Mouse (Mus musculus) CH12.LX (cell line): ENCODE results near the gene Gm10197.

Experiments
- CHD1 ChIP-seq: IDR thresholded peaks from 2 replicates; pipeline ENCODE4 v1.6.1; 2012; ENCODE audit warnings: low read depth, low read length, improper control_type of control experiment, inconsistent platforms
- CHD2 ChIP-seq: IDR thresholded peaks from 2 replicates; pipeline ENCODE4 v1.6.1; 2011; ENCODE audit warnings: low read length, improper control_type of control experiment
- CTCF ChIP-seq, 2 experiments: IDR thresholded peaks in 1 of 2; conservative IDR thresholded peaks in 1 of 2; 2 replicates each; pipeline ENCODE4 v1.5.1; 2011 to 2012; ENCODE audit warnings: low read depth in 2 of 2, low read length in 2 of 2, improper control_type of control experiment in 1 of 2, inconsistent platforms in 1 of 2, mild to moderate bottlenecking in 1 of 2, moderate library complexity in 1 of 2
- KAT2A ChIP-seq: IDR thresholded peaks from 2 replicates; pipeline ENCODE4 v1.6.1; 2012; ENCODE audit warnings: low read length, improper control_type of control experiment, inconsistent platforms; ENCODE audit not compliant: insufficient replicate concordance
- MAFK ChIP-seq: IDR thresholded peaks from 2 replicates; pipeline ENCODE4 v1.6.1; 2011; ENCODE audit warnings: low read length, improper control_type of control experiment; ENCODE audit not compliant: insufficient replicate concordance
- MAX ChIP-seq: IDR thresholded peaks from 2 replicates; pipeline ENCODE4 v1.6.1; 2011; ENCODE audit warnings: low read length, improper control_type of control experiment
- NELFE ChIP-seq: IDR thresholded peaks from 2 replicates; pipeline ENCODE4 v1.6.1; 2011; ENCODE audit warnings: low read depth, low read length, improper control_type of control experiment
- POLR2A ChIP-seq: IDR thresholded peaks from 2 replicates; pipeline ENCODE4 v1.6.1; 2011; ENCODE audit warnings: low read depth, mild to moderate bottlenecking, improper control_type of control experiment, low read length
- SMC3 ChIP-seq: IDR thresholded peaks from 2 replicates; pipeline ENCODE4 v1.6.1; 2011; ENCODE audit warnings: low read depth, low read length, improper control_type of control experiment
- TCF12 ChIP-seq: IDR thresholded peaks from 2 replicates; pipeline ENCODE4 v1.6.1; 2014; ENCODE audit warnings: low read depth, mild to moderate bottlenecking, inconsistent platforms, low read length, improper control_type of control experiment
- ZC3H11A ChIP-seq: IDR thresholded peaks from 2 replicates; pipeline ENCODE4 v1.6.1; 2012; ENCODE audit warnings: low read depth, mild to moderate bottlenecking, inconsistent platforms, low read length, improper control_type of control experiment
- ZKSCAN1 ChIP-seq: IDR thresholded peaks from 2 replicates; pipeline ENCODE4 v1.6.1; 2012; ENCODE audit warnings: low read depth, inconsistent platforms, low read length, improper control_type of control experiment, borderline replicate concordance
- ZMIZ1 ChIP-seq: IDR thresholded peaks from 2 replicates; pipeline ENCODE4 v1.6.1; 2012; ENCODE audit warnings: low read depth, mild to moderate bottlenecking, inconsistent platforms, low read length, improper control_type of control experiment

DNA sequence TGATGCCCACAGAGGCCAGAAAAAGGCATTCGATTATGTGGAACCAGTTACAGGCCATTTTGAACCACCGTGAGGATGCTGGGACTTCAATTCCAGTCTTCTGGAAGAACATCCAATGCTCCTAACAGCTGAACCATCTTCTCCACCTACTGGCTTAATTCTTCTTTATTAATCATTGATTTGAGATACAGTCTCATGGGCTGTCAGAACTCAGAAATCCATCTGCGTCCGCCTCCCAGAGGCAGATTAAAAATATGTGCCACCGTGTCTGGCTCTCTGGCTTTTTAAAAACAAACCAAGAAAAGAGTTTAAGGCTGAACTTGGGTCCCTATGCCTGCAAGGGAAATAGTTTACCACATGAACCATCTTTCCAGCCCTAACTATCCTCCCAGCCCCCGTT, 3.7 kb upstream of the Gm10197 start:
- TF ChIP-seq MAFK (no peak), SMC3 (no peak), POLR2A (no peak), CTCF (conservative IDR thresholded peaks at IDR 0.05 in 1 of 2, IDR thresholded peaks at IDR 0.05 in 1 of 2; ENCODE audit: low read depth in 2 of 2, low read length in 2 of 2) (no peak), MAX (no peak), ZC3H11A (no peak), ZKSCAN1 (no peak), CHD1 (no peak), TCF12 (no peak), ZMIZ1 (no peak), CHD2 (no peak), NELFE (no peak), KAT2A (no peak)
